Mouse (Mus musculus): ENCODE measurements around the gene Atrip. TPM values are rescaled to one million over a fixed set of nuclear protein-coding genes. Genes with fewer than 3 reads are reported as not detected.

The Atrip gene
- polyA plus RNA-seq, 1 experiment: 39.9 TPM

DNA sequence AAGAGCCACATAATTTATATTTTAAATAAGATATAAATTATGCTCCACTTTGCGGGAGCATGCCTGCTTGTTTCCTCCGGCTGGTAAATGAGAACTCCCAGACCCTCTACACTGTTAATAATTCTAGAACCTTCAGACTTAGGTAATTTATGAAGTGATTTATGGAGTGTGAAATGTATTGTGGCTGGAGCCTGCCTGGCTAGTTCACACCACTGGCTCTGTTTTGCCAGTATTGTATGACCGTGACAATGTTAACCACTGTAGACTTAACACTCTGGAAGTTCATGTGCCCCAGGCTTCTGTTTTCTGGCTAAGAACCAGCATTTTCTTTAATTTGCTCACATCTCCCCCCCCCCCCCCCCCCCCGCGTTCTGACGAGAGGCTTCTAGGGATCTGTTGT is 33.4 kb upstream of the Atrip start:
- no peaks in the 10 kb centered on the region for H3K4me1 ChIP-seq (replicated peaks; ENCODE audit: control insufficient read depth, insufficient read depth, low read length)
- no peak for DNase-seq
- H3K27ac ChIP-seq (ENCODE audit: control insufficient read depth, insufficient read depth, low read length): no peak overlapping the region
- H3K4me3 ChIP-seq (ENCODE audit: control insufficient read depth, insufficient read depth, low read length): no peak overlapping the region
- H3K27me3 ChIP-seq (ENCODE audit: control insufficient read depth, insufficient read depth, low read length): no peaks in the 10 kb centered on the region
- 73% methylated on average over 6 of the region's 6 CpGs for WGBS
- no peaks in the 10 kb centered on the region for H3K36me3 ChIP-seq (ENCODE audit: control insufficient read depth, insufficient read depth, low read length)
- TF ChIP-seq POLR2A (IDR thresholded peaks at IDR 0.05; ENCODE audit: control insufficient read depth, extremely low read depth, insufficient read depth, low read length, poor library complexity) (no peak), CTCF (IDR thresholded peaks at IDR 0.05; ENCODE audit: borderline replicate concordance, control insufficient read depth, extremely low read depth, insufficient read depth, low read length, poor library complexity) (no peak)

DNA sequence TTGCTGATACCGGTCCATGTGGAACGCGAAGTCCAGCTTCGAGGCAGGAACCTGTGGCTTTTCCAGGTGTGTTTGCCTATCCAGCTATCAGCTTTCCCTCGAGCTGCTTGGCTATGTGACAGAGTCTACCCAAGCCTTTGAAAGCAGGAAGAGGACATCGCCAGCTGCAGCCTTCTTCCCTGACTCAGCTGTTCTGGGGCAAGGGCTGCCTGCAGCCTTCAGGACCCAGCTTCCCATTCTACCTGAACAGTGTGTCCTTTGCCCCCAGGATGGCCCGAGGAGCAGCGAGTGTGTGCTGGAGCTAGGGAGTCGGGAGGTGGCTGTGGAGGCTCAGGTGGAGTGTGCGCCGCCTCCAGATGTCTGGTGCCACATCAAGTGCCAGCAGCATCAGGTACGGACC is 31.7 kb upstream of the Atrip start:
- Histone ChIP-seq H3K27me3 (ENCODE audit: control insufficient read depth, insufficient read depth, low read length) (no peaks in the 10 kb centered on the region), H3K27ac (ENCODE audit: control insufficient read depth, insufficient read depth, low read length) (no peak overlapping the region), H3K36me3 (ENCODE audit: control insufficient read depth, insufficient read depth, low read length) (no peaks in the 10 kb centered on the region), H3K4me1 (replicated peaks; ENCODE audit: control insufficient read depth, insufficient read depth, low read length) (no peaks in the 10 kb centered on the region; the same call in 1 of the 2 replicates), H3K4me3 (ENCODE audit: control insufficient read depth, insufficient read depth, low read length) (no peak overlapping the region)
- DNase-seq: no peak
- no peak for TF ChIP-seq POLR2A (IDR thresholded peaks at IDR 0.05; ENCODE audit: control insufficient read depth, extremely low read depth, insufficient read depth, low read length, poor library complexity)
- no peak for TF ChIP-seq CTCF (IDR thresholded peaks at IDR 0.05; ENCODE audit: borderline replicate concordance, control insufficient read depth, extremely low read depth, insufficient read depth, low read length, poor library complexity)
- 62% methylated on average over 12 of the region's 12 CpGs for WGBS

DNA sequence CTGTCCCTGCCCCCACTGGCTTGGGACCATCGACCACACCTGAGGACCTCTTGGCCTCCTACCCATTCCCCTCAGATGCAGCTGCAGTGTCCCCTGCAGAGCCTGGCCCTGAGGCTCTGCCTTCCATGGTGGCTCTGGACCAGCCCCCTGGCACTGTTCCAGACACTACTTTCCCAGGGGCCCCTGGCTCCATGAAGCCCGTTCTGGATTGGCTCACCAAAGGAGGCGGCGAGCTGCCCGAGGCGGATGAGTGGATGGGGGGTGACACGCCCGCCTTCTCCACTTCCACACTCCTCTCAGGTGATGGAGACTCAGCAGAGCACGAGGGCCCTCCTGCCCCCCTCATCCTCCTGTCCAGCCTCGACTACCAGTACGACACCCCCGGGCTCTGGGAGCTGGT is 31.1 kb upstream of the Atrip start:
- 86% methylated on average over 12 of the region's 12 CpGs for WGBS
- Histone ChIP-seq H3K4me3 (ENCODE audit: control insufficient read depth, insufficient read depth, low read length) (no peak overlapping the region), H3K27ac (ENCODE audit: control insufficient read depth, insufficient read depth, low read length) (no peak overlapping the region), H3K4me1 (replicated peaks; ENCODE audit: control insufficient read depth, insufficient read depth, low read length) (peaks cover 3% of the 10 kb centered on the region; the same call in 1 of the 2 replicates), H3K27me3 (ENCODE audit: control insufficient read depth, insufficient read depth, low read length) (no peaks in the 10 kb centered on the region), H3K36me3 (ENCODE audit: control insufficient read depth, insufficient read depth, low read length) (no peaks in the 10 kb centered on the region)
- DNase-seq: no peak
- no peak for TF ChIP-seq POLR2A (IDR thresholded peaks at IDR 0.05; ENCODE audit: control insufficient read depth, extremely low read depth, insufficient read depth, low read length, poor library complexity)

DNA sequence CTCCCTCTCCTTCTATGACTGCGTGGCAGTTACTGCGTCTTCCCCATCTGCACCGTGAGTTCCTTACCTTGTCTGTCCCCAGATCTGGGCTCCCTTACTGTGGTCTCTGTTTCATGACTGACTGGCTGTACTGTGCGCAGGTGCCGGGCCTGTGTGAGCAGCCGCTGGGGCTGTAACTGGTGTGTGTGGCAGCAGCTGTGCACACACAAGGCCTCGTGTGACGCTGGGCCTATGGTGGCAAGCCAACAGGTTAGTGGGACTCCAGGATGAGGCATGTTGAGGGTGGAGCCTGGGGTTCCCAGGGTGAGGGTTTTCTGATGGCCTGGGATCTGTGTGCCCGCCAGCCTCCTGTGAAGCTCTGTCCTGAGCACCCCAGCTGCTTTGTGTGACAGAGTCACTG is 30.2 kb upstream of the Atrip start:
- Histone ChIP-seq H3K27ac (ENCODE audit: control insufficient read depth, insufficient read depth, low read length) (no peak overlapping the region), H3K27me3 (ENCODE audit: control insufficient read depth, insufficient read depth, low read length) (no peaks in the 10 kb centered on the region), H3K4me3 (ENCODE audit: control insufficient read depth, insufficient read depth, low read length) (no peak overlapping the region), H3K36me3 (ENCODE audit: control insufficient read depth, insufficient read depth, low read length) (no peaks in the 10 kb centered on the region), H3K4me1 (replicated peaks; ENCODE audit: control insufficient read depth, insufficient read depth, low read length) (peaks cover 3% of the 10 kb centered on the region; the same call in 1 of the 2 replicates)
- no peak for DNase-seq
- 77% methylated on average over 9 of the region's 9 CpGs for WGBS
- no peak for TF ChIP-seq CTCF (IDR thresholded peaks at IDR 0.05; ENCODE audit: borderline replicate concordance, control insufficient read depth, extremely low read depth, insufficient read depth, low read length, poor library complexity)
- no peak for TF ChIP-seq POLR2A (IDR thresholded peaks at IDR 0.05; ENCODE audit: control insufficient read depth, extremely low read depth, insufficient read depth, low read length, poor library complexity)

DNA sequence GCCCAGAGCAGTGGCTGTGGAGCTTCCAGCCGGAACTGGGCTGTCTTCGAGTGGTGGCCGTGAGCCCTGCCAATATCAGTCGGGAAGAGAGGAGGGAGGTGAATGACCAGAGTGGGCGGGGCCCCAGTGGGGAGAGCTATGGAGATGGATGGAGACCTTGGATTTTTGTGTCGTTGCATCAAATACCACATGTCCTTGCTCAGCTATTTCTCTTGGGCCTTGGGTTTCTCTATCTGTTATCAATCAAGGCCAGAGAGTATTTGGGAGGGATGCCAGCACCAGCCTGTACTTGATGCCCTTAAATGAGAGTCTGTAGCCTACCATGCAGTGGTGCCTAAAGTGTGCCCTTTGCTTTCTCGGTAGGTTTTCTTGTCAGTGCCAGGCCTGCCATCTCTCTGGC is 29.3 kb upstream of the Atrip start:
- 83% methylated on average over 7 of the region's 7 CpGs for WGBS
- H3K27me3 ChIP-seq (ENCODE audit: control insufficient read depth, insufficient read depth, low read length): no peaks in the 10 kb centered on the region
- H3K4me3 ChIP-seq (ENCODE audit: control insufficient read depth, insufficient read depth, low read length): no peak overlapping the region

DNA sequence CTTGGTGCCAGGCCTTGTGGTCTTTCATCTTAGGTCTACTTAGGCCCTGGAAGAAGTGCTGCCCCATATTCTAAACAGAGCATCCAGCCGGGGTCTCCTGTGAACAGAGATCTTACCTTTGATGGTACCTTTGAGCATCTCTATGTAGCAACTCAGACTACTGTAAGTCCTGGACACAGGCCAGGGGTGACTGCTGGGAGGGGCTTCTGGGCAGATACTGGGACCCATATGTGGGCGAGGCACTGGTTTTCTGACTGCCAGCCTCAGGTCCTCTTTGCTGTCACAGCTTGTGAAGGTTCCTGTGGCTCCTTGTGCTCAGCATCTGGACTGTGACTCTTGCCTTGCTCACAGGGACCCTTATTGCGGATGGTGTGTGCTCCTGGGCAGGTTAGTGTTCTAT is 28.6 kb upstream of the Atrip start:
- Histone ChIP-seq H3K36me3 (ENCODE audit: control insufficient read depth, insufficient read depth, low read length) (no peaks in the 10 kb centered on the region), H3K27ac (ENCODE audit: control insufficient read depth, insufficient read depth, low read length) (no peak overlapping the region), H3K4me1 (replicated peaks; ENCODE audit: control insufficient read depth, insufficient read depth, low read length) (peaks cover 3% of the 10 kb centered on the region; the same call in 1 of the 2 replicates), H3K27me3 (ENCODE audit: control insufficient read depth, insufficient read depth, low read length) (no peaks in the 10 kb centered on the region), H3K4me3 (ENCODE audit: control insufficient read depth, insufficient read depth, low read length) (no peak overlapping the region)
- no peak for DNase-seq
- TF ChIP-seq CTCF (IDR thresholded peaks at IDR 0.05; ENCODE audit: borderline replicate concordance, control insufficient read depth, extremely low read depth, insufficient read depth, low read length, poor library complexity): no peak
- no peak for TF ChIP-seq POLR2A (IDR thresholded peaks at IDR 0.05; ENCODE audit: control insufficient read depth, extremely low read depth, insufficient read depth, low read length, poor library complexity)
- WGBS: 99% methylated on average over 3 of the region's 3 CpGs

More for the DNA sequence above, 29.3 kb upstream of the Atrip start:
- DNase-seq: no peak
- Histone ChIP-seq H3K27ac (ENCODE audit: control insufficient read depth, insufficient read depth, low read length) (no peak overlapping the region), H3K4me1 (replicated peaks; ENCODE audit: control insufficient read depth, insufficient read depth, low read length) (peaks cover 3% of the 10 kb centered on the region; the same call in 1 of the 2 replicates), H3K36me3 (ENCODE audit: control insufficient read depth, insufficient read depth, low read length) (no peaks in the 10 kb centered on the region)
- no peak for TF ChIP-seq CTCF (IDR thresholded peaks at IDR 0.05; ENCODE audit: borderline replicate concordance, control insufficient read depth, extremely low read depth, insufficient read depth, low read length, poor library complexity)
- TF ChIP-seq POLR2A (IDR thresholded peaks at IDR 0.05; ENCODE audit: control insufficient read depth, extremely low read depth, insufficient read depth, low read length, poor library complexity): no peak

DNA sequence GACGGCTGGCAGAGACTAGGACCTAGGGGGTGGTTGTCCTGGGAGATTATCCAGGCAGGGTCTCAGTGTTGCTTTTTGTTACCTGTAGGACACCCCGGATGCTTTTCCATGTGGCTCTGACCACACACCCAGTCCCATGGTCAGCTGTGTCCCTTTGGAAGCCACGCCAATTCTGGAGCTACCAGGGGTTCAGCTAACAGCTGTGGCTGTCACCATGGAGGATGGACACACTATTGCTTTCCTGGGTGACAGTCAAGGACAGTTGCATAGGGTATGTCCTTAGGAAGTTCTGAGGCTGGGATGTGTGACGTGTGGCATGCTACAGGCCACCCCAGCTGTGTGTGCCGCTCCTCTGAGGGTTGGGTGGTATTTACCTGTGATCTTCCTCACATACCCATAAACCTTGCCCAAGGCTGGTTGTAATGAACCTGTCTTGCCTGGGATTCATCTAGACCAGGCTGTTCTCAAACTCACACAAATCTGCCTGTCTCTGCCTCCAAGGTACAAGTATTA is 28.1 kb upstream of the Atrip start:
- 97% methylated on average over 5 of the region's 5 CpGs for WGBS
- Histone ChIP-seq H3K27ac (ENCODE audit: control insufficient read depth, insufficient read depth, low read length) (no peak overlapping the region), H3K4me1 (replicated peaks; ENCODE audit: control insufficient read depth, insufficient read depth, low read length) (peaks cover 3% of the 10 kb centered on the region; the same call in 1 of the 2 replicates), H3K4me3 (ENCODE audit: control insufficient read depth, insufficient read depth, low read length) (no peak overlapping the region), H3K27me3 (ENCODE audit: control insufficient read depth, insufficient read depth, low read length) (no peaks in the 10 kb centered on the region), H3K36me3 (ENCODE audit: control insufficient read depth, insufficient read depth, low read length) (no peaks in the 10 kb centered on the region)
- TF ChIP-seq POLR2A (IDR thresholded peaks at IDR 0.05; ENCODE audit: control insufficient read depth, extremely low read depth, insufficient read depth, low read length, poor library complexity) (no peak), CTCF (IDR thresholded peaks at IDR 0.05; ENCODE audit: borderline replicate concordance, control insufficient read depth, extremely low read depth, insufficient read depth, low read length, poor library complexity) (no peak)
- DNase-seq: no peak

Data from thymus, adult 2 months (tissue).